Mouse (Mus musculus): ENCODE results near the gene Uts2. TPM values are rescaled to one million over a fixed set of nuclear protein-coding genes. Genes with fewer than 3 reads are reported as not detected.

The Uts2 gene
- polyA plus RNA-seq (2012; rRNA removed; ENCODE audit: low replicate concordance), result not detected in 2 replicates

GRCm38 (mm10) chr4:150996797-150997196, at the start of gene Uts2:
Uts2 (plus strand) TSS chr4:150997097.

GRCm38 (mm10) chr4:151044037-151044943, 47.4 kb downstream of the Uts2 start, which contains the start of gene Per3:
Per3 (minus strand) TSS chr4:151044665.

Other genes starting within 250 kb of the Uts2 start
- gene Errfi1, start 143.2 kb upstream of the Uts2 start, polyA plus RNA-seq (2012; rRNA removed; ENCODE audit: low replicate concordance), result 19.6 and 35.3 TPM in 2 replicates
- 92.2 and 113 TPM in 2 replicates for gene Park7, start 82.7 kb upstream of the Uts2 start, polyA plus RNA-seq (2012; rRNA removed; ENCODE audit: low replicate concordance)
- gene Tnfrsf9, start 82.5 kb upstream of the Uts2 start, polyA plus RNA-seq (2012; rRNA removed; ENCODE audit: low replicate concordance), result 3.2 and 3.3 TPM in 2 replicates
- gene Per3, start 47.6 kb downstream of the Uts2 start, polyA plus RNA-seq (2012; rRNA removed; ENCODE audit: low replicate concordance), result 16.4 and 19.8 TPM in 2 replicates
- 24.7 and 69.8 TPM in 2 replicates for gene Vamp3, start 60.9 kb downstream of the Uts2 start, polyA plus RNA-seq (2012; rRNA removed; ENCODE audit: low replicate concordance)
- not detected in 2 replicates for gene Gm13090, start 92.5 kb downstream of the Uts2 start, polyA plus RNA-seq (2012; rRNA removed; ENCODE audit: low replicate concordance)